Mouse (Mus musculus): ENCODE data around the gene Siglecg.

- TF ChIP-seq CTCF (IDR thresholded peaks at IDR 0.05) = no peak
- TF ChIP-seq EP300 (IDR thresholded peaks at IDR 0.05) = no peak
These were observed 33.1 kb downstream of the Siglecg start for GRCm38 (mm10) chr7:43441071-43441470.

Measured in lung, postnatal 0 days (tissue).